Mouse (Mus musculus) liver, embryonic 16.5 days (tissue): ENCODE data around the gene Slc24a3. TPM values are rescaled to one million over a fixed set of nuclear protein-coding genes. Genes with fewer than 3 reads are reported as not detected.

Experiments
- ATAC-seq: fragments of 200-750 bp; cut with Nextera tagmentation; 2 replicates; pipeline ENCODE4 v1.8.0; 2017; ENCODE audit warnings: low read depth, mild to moderate bottlenecking, moderate number of reproducible peaks, moderate library complexity
- H3K27ac ChIP-seq: fragments of 300-500 bp; sonication (generic); 2 replicates; pipeline ENCODE4 v1.5.1; 2014; ENCODE audit warnings: mild to moderate bottlenecking, low read length
- H3K27me3 ChIP-seq: fragments of 300-500 bp; sonication (generic); 2 replicates; pipeline ENCODE4 v1.6.1; 2014; ENCODE audit warnings: low read depth, low read length, mixed read lengths; ENCODE audit not compliant: control insufficient read depth, insufficient read depth
- H3K36me3 ChIP-seq: fragments of 300-500 bp; sonication (generic); 2 replicates; pipeline ENCODE4 v1.6.1; 2014; ENCODE audit warnings: mild to moderate bottlenecking; ENCODE audit not compliant: control insufficient read depth, insufficient read depth
- H3K4me1 ChIP-seq: fragments of 300-500 bp; sonication (generic); 2 replicates; pipeline ENCODE4 v1.6.1; 2014; ENCODE audit warnings: low read depth, low read length, mixed read lengths; ENCODE audit not compliant: control insufficient read depth
- H3K4me2 ChIP-seq: fragments of 300-500 bp; sonication (generic); 2 replicates; pipeline ENCODE4 v1.6.1; 2014; ENCODE audit warnings: low read depth, low read length, mixed read lengths
- H3K4me3 ChIP-seq: fragments of 300-500 bp; sonication (generic); 2 replicates; pipeline ENCODE4 v1.5.1; 2014; ENCODE audit warnings: low read depth, mild to moderate bottlenecking, low read length
- H3K9ac ChIP-seq: fragments of 300-500 bp; sonication (generic); 2 replicates; pipeline ENCODE4 v1.6.1; 2014; ENCODE audit warnings: low read depth, low read length
- H3K9me3 ChIP-seq: fragments of 300-500 bp; sonication (generic); replicated peaks from 2 replicates; pipeline ENCODE4 v1.6.1; 2016; ENCODE audit warnings: low read length; ENCODE audit not compliant: control insufficient read depth
- WGBS: fragments of 180-500 bp; shearing (Covaris S2); extraction: QIAGEN DNeasy Blood & Tissue Kit; methylation state at CpG from one replicate; pipeline ENCODE4 v1.1.7; 2014; ENCODE audit not compliant: insufficient replicate concordance; 5-methylcytosine and 5-hydroxymethylcytosine counted together
- polyA plus RNA-seq: library from polyadenylated mRNA; unstranded; fragments of >200 nt; fragmentation: Nextera tagmentation; extraction: Ambion mirVana; gene quantifications from 2 replicates; pipeline ENCODE4 v1.2.1, GENCODE M21; 2015

Gene Slc24a3
- polyA plus RNA-seq, 1 experiment from 2014 or later = 0.40 TPM

DNA sequence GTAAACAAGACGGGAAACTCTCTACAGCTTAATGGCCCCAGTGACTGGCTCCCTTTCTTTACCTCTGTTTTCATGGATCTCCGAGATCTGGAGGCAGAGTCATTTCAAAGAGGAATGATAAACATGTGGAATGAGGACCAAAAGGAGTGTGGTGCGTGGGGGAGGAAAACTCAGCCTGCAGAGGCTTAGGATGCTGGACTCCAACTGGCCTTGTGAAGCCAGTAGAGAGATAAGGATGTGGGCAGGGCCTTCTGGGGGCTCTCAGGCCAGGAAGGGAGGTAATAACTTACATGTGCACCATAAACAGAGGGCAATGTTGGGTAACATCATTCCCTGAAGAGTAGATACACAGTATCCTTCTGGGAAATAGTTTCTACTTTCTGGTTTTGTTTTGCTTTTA is 515.4 kb downstream of the Slc24a3 start:
- 51% methylated on average over 3 of the region's 3 CpGs for WGBS
- ATAC-seq = no peak
- Histone ChIP-seq H3K4me2 (no peak overlapping the region), H3K27me3 (no peaks in the 10 kb centered on the region), H3K9me3 (no peaks in the 10 kb centered on the region), H3K4me3 (no peak overlapping the region), H3K36me3 (no peaks in the 10 kb centered on the region), H3K4me1 (no peaks in the 10 kb centered on the region; the same call in 1 of the 2 replicates), H3K9ac (no peak overlapping the region), H3K27ac (no peak overlapping the region)

DNA sequence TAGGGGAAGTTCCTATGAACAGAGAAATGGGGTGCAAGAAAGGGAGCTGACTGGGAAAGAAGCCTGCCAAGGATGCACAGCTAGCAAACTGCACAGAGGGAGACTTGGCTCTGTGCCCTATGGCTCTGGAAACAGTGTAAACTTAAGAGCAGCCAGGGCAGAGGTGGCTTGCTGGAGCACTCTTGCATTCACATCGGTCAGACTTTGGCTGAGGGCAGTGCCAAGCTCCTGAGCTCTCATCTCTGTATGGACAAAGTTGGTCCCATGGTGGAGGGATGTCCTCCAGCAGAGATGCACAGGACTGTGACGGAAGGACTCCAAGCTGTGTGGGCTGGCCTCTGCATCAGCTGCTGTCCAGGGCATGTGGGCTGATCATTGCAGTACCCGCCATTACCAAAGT is 516.0 kb downstream of the Slc24a3 start:
- H3K27me3 ChIP-seq = no peaks in the 10 kb centered on the region
- H3K9ac ChIP-seq = no peak overlapping the region
- H3K4me2 ChIP-seq = no peak overlapping the region
- H3K4me3 ChIP-seq = no peak overlapping the region
- H3K9me3 ChIP-seq = no peaks in the 10 kb centered on the region
- H3K36me3 ChIP-seq = no peaks in the 10 kb centered on the region
- WGBS = 49% methylated on average over 3 of the region's 3 CpGs
- no peak overlapping the region for H3K27ac ChIP-seq
- no peak; the same call in 1 of the 2 replicates for ATAC-seq
- no peaks in the 10 kb centered on the region; the same call in 1 of the 2 replicates for H3K4me1 ChIP-seq

DNA sequence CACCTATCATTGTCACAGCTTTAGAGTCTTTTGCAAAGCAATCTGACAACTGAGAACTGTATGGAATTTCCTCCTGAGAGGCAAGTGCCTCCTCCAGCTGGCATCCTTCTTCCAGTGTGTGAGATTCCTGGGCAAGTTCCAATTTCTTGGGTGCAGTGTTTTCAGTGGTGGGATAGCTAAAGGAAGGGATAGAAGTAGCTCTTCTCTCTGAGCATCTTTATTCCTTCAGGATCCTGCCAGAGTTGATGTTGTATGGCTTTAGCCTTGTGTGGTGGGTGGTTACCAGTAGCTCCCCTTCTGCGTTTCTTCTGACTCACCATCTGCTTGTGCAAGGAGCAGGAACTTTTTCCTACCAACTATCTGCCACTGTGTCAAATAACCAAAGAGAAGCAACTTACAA is 516.6 kb downstream of the Slc24a3 start:
- no peak overlapping the region for H3K4me2 ChIP-seq
- no peak overlapping the region for H3K4me3 ChIP-seq
- H3K9me3 ChIP-seq = no peaks in the 10 kb centered on the region
- H3K27ac ChIP-seq = no peak overlapping the region
- no peaks in the 10 kb centered on the region for H3K36me3 ChIP-seq
- ATAC-seq = no peak
- H3K27me3 ChIP-seq = no peaks in the 10 kb centered on the region
- H3K4me1 ChIP-seq = no peaks in the 10 kb centered on the region; the same call in 1 of the 2 replicates
- WGBS = 64% methylated on average over 1 of the region's 1 CpGs
- no peak overlapping the region for H3K9ac ChIP-seq

- H3K9ac ChIP-seq = no peak overlapping the region
- H3K4me3 ChIP-seq = no peak overlapping the region
- no peaks in the 10 kb centered on the region for H3K27me3 ChIP-seq
- H3K9me3 ChIP-seq = no peaks in the 10 kb centered on the region
- no peaks in the 10 kb centered on the region; the same call in 1 of the 2 replicates for H3K4me1 ChIP-seq
- no peaks in the 10 kb centered on the region for H3K36me3 ChIP-seq
- H3K27ac ChIP-seq = no peak overlapping the region
- ATAC-seq = no peak
- no peak overlapping the region for H3K4me2 ChIP-seq
- 22% methylated on average over 8 of the region's 8 CpGs for WGBS
These were observed 517.3 kb downstream of the Slc24a3 start for GRCm38 (mm10) chr2:145684891-145685290.

DNA sequence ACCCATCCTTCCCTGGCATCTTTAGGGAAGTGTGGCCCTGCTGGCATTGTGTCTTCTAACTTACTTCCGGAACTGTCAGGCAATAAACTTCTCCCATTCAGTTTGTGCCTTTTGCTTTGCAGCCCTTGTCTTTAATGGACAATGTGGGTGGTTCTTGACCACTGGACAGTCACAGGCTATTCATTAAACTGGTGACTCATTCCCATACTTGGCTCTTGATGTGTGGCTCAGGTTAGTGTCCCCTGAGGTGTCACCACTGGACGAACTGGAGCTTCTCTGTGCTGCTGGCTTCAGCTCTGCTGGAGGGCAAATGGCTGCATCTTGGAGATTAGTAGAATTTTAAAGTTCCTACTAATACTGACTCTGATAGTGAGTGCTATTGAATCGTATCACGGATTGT is 518.5 kb downstream of the Slc24a3 start:
- WGBS = 60% methylated on average over 4 of the region's 4 CpGs
- H3K4me1 ChIP-seq = no peaks in the 10 kb centered on the region; the same call in 1 of the 2 replicates
- no peak overlapping the region for H3K9ac ChIP-seq
- H3K36me3 ChIP-seq = no peaks in the 10 kb centered on the region
- no peaks in the 10 kb centered on the region for H3K9me3 ChIP-seq
- no peak overlapping the region for H3K4me3 ChIP-seq
- H3K27me3 ChIP-seq = no peaks in the 10 kb centered on the region
- no peak for ATAC-seq
- H3K4me2 ChIP-seq = no peak overlapping the region
- H3K27ac ChIP-seq = no peak overlapping the region

GRCm38 (mm10) chr2:145691367-145692009 is 523.9 kb downstream of the Slc24a3 start:
- no peaks in the 10 kb centered on the region for H3K27me3 ChIP-seq
- ATAC-seq = no peak
- no peak overlapping the region for H3K27ac ChIP-seq
- no peaks in the 10 kb centered on the region for H3K36me3 ChIP-seq
- WGBS = 66% methylated on average over 10 of the region's 10 CpGs
- no peak overlapping the region for H3K4me2 ChIP-seq
- H3K9me3 ChIP-seq = no peaks in the 10 kb centered on the region
- H3K9ac ChIP-seq = no peak overlapping the region
- no peaks in the 10 kb centered on the region for H3K4me1 ChIP-seq
- no peak overlapping the region for H3K4me3 ChIP-seq
